Mouse (Mus musculus): ENCODE measurements around the gene Gosr2. TPM values are rescaled to one million over a fixed set of nuclear protein-coding genes. Genes with fewer than 3 reads are reported as not detected.

Gosr2 gene
- polyA plus RNA-seq, 1 experiment: 21.0 TPM

DNA sequence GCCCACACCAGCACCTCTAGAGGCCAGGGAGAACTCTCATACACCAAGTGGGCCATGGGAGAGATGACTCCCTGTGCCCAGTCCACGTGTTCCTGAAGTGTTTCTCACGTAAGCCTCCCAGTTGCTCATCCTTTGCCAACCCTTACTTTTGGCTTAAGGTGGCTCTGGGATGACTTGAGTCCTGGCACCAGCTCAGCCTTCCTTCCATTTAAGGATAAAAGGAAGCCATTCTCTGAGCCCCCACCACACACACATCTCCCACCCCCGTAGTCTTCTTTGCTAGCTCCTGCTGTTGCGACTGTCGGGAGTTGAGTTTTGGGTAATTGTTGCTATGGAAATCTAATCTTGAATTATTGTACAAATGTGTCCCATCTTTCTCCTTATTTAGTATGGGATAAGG lies 35.2 kb downstream of the Gosr2 start:
- Histone ChIP-seq H3K27ac (ENCODE audit: control insufficient read depth, insufficient read depth, low read depth, low read length, poor library complexity) (no peak overlapping the region), H3K4me3 (replicated peaks; ENCODE audit: control insufficient read depth, low read depth, low read length) (no peak overlapping the region), H3K4me1 (ENCODE audit: control insufficient read depth, insufficient read depth, low read length) (no peaks in the 10 kb centered on the region)
- WGBS: 90% methylated on average over 5 of the region's 5 CpGs
- TF ChIP-seq CTCF (IDR thresholded peaks at IDR 0.05; ENCODE audit: control insufficient read depth, insufficient read depth, low read length) (no peak), POLR2A (IDR thresholded peaks at IDR 0.05; ENCODE audit: borderline replicate concordance, control insufficient read depth, low read depth, low read length) (no peak)

DNA sequence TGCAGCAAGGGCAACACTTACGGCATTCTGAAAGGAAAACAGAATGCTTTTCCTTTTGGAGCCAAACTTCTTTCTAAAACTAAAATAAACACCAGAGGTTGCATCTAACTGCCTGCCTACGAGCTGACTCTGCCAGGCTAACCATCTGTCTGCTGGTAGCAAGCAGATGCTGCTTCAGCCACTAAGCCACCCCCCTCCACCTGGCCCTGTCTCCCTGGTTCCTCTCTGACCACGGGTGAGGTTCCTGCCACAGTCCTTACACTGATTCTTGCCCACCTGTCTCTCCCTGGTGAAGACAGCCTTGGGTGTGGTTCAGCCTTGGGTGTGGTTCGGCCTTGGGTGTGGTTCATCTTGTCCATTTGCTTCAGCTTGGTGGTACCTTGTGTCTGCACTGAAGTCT lies 35.8 kb downstream of the Gosr2 start:
- H3K4me3 ChIP-seq (replicated peaks; ENCODE audit: control insufficient read depth, low read depth, low read length): no peak overlapping the region
- TF ChIP-seq POLR2A (IDR thresholded peaks at IDR 0.05; ENCODE audit: borderline replicate concordance, control insufficient read depth, low read depth, low read length) (no peak), CTCF (IDR thresholded peaks at IDR 0.05; ENCODE audit: control insufficient read depth, insufficient read depth, low read length) (no peak)
- no peaks in the 10 kb centered on the region for H3K4me1 ChIP-seq (ENCODE audit: control insufficient read depth, insufficient read depth, low read length)
- WGBS: 39% methylated on average over 4 of the region's 4 CpGs
- H3K27ac ChIP-seq (ENCODE audit: control insufficient read depth, insufficient read depth, low read depth, low read length, poor library complexity): no peak overlapping the region

DNA sequence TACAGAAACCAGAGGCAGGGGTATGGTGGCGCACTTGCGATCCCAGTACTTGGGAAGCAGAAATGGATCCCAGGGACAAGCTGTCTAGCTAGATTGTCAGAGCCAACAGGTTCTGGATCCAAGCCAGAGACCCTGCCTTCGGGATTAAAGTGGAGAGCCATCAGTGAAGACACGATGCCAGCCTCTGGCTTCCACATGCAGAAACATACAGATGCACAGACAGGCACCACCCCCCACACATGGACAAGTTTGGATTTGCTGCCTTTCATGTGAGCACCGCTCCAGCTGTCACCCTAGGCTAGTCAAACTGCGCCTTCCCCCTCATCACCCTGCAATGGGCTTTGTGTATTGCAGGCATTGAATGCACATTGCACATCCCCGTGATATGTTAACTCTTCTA lies 39.5 kb downstream of the Gosr2 start:
- 79% methylated on average over 7 of the region's 7 CpGs for WGBS
- Histone ChIP-seq H3K4me3 (replicated peaks; ENCODE audit: control insufficient read depth, low read depth, low read length) (no peak overlapping the region), H3K27ac (ENCODE audit: control insufficient read depth, insufficient read depth, low read depth, low read length, poor library complexity) (no peak overlapping the region), H3K4me1 (ENCODE audit: control insufficient read depth, insufficient read depth, low read length) (no peaks in the 10 kb centered on the region)
- no peak for TF ChIP-seq POLR2A (IDR thresholded peaks at IDR 0.05; ENCODE audit: borderline replicate concordance, control insufficient read depth, low read depth, low read length)

DNA sequence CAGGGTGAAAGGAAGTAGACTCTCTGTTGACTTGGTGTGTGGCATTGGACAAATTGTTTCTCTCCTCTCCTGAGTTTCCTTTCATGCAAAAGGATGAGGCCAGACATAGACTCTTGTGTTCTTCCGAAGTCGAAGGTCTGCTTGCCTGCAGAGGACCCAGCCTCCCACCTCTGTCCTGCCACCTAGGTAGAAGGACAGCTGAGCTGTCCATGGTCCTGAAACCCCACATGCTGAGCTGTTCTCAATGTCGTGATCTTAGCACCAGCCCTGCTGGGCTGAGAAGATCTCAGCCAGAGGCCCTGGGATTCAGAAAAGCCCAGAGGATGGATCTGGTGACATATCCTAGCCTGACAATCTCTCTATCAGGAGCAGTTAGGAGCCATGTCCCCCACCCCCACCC lies 41.2 kb downstream of the Gosr2 start:
- 9% methylated on average over 3 of the region's 3 CpGs for WGBS

DNA sequence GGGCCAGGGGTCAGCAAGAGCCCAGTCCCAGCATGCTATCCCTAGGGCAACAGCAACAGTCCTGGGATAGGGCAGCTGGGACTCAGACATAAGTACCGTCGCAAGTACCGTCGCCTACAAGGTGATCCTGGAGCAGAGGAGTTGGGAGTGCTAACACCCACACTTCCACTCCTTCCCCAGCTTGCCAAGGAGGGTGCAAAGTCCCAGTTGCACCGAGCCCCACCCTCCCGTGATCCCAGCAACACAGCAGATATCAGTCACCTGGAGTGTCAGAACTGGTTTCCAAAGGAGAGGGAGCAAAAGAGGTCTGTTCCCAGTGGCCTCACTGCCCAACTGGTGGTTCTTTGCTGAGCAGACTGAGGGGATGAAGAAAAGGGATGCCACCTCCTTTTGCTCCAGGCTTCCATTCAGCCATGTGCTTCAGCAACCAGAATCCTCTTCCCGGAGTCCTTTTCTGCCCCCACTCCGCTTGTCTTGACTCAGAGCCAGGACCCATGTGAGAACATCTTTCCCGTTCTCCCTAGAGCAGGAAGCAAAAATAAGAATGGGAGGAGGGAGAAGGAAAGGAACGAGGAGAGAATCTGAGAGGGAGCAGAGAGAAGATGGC lies 44.2 kb downstream of the Gosr2 start:
- WGBS: 67% methylated on average over 10 of the region's 10 CpGs
- TF ChIP-seq POLR2A (IDR thresholded peaks at IDR 0.05; ENCODE audit: borderline replicate concordance, control insufficient read depth, low read depth, low read length): no peak
- TF ChIP-seq CTCF (IDR thresholded peaks at IDR 0.05; ENCODE audit: control insufficient read depth, insufficient read depth, low read length): no peak
- H3K4me1 ChIP-seq (ENCODE audit: control insufficient read depth, insufficient read depth, low read length): no peaks in the 10 kb centered on the region
- H3K27ac ChIP-seq (ENCODE audit: control insufficient read depth, insufficient read depth, low read depth, low read length, poor library complexity): no peak overlapping the region
- H3K4me3 ChIP-seq (replicated peaks; ENCODE audit: control insufficient read depth, low read depth, low read length): no peak overlapping the region

More for the DNA sequence above, 41.2 kb downstream of the Gosr2 start:
- Histone ChIP-seq H3K4me1 (ENCODE audit: control insufficient read depth, insufficient read depth, low read length) (no peaks in the 10 kb centered on the region), H3K4me3 (replicated peaks; ENCODE audit: control insufficient read depth, low read depth, low read length) (no peak overlapping the region), H3K27ac (ENCODE audit: control insufficient read depth, insufficient read depth, low read depth, low read length, poor library complexity) (no peak overlapping the region)
- TF ChIP-seq CTCF (IDR thresholded peaks at IDR 0.05; ENCODE audit: control insufficient read depth, insufficient read depth, low read length) (no peak), POLR2A (IDR thresholded peaks at IDR 0.05; ENCODE audit: borderline replicate concordance, control insufficient read depth, low read depth, low read length) (no peak)

DNA sequence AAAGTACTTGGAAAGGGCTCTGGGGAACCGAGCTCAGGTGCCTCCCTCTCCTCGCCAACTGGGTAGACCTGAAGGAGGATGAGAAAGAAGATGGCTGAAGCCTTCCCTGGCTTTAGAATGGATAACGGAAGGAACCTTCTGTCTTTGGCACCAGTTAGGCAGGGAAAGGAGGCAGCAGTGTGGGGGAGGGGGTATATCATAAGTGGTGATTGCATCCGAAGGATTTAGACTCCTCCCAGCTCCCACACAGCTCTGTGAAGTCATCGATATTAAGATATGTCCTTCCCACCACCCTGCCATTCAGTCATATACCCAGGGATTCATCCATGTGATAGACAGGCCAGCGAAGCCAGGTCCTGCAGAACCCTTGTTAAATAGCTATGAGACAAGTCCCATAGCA lies 46.3 kb downstream of the Gosr2 start:
- Histone ChIP-seq H3K27ac (ENCODE audit: control insufficient read depth, insufficient read depth, low read depth, low read length, poor library complexity) (no peak overlapping the region), H3K4me1 (ENCODE audit: control insufficient read depth, insufficient read depth, low read length) (no peaks in the 10 kb centered on the region), H3K4me3 (replicated peaks; ENCODE audit: control insufficient read depth, low read depth, low read length) (no peak overlapping the region)
- TF ChIP-seq POLR2A (IDR thresholded peaks at IDR 0.05; ENCODE audit: borderline replicate concordance, control insufficient read depth, low read depth, low read length): no peak
- TF ChIP-seq CTCF (IDR thresholded peaks at IDR 0.05; ENCODE audit: control insufficient read depth, insufficient read depth, low read length): no peak
- 66% methylated on average over 6 of the region's 6 CpGs for WGBS

DNA sequence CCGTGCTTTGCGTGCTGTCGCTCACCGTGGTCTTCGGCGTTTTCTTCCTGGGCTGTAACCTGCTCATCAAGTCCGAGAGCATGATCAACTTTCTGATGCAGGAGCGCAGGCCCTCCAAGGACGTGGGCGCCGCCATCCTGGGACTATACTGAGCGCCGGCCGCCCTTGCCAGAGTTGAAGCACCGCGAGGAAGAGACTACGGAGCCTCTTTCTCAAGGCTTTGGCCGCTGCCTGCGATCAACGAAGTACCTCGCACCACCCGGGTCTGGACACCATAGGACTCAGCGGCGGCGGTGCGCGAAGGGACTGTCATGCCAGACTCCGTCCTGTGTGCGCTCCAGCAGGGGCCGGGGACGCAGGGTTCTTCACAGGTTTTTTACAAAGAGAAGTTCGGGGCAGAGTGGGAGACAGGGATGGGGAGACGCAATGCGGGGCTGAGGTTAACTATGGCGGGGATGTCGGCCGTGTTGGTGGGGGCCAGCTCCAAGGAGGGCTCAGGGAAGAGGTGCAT lies 47.7 kb downstream of the Gosr2 start:
- Histone ChIP-seq H3K4me1 (ENCODE audit: control insufficient read depth, insufficient read depth, low read length) (no peaks in the 10 kb centered on the region), H3K4me3 (replicated peaks; ENCODE audit: control insufficient read depth, low read depth, low read length) (no peak overlapping the region), H3K27ac (ENCODE audit: control insufficient read depth, insufficient read depth, low read depth, low read length, poor library complexity) (no peak overlapping the region)
- TF ChIP-seq CTCF (IDR thresholded peaks at IDR 0.05; ENCODE audit: control insufficient read depth, insufficient read depth, low read length) (no peak), POLR2A (IDR thresholded peaks at IDR 0.05; ENCODE audit: borderline replicate concordance, control insufficient read depth, low read depth, low read length) (no peak)
- 3% methylated on average over 37 of the region's 37 CpGs for WGBS

- H3K27ac ChIP-seq (ENCODE audit: control insufficient read depth, insufficient read depth, low read depth, low read length, poor library complexity): no peak within 1 kb of the TSS
- TF ChIP-seq POLR2A (IDR thresholded peaks at IDR 0.05; ENCODE audit: borderline replicate concordance, control insufficient read depth, low read depth, low read length): no peak
- TF ChIP-seq CTCF (IDR thresholded peaks at IDR 0.05; ENCODE audit: control insufficient read depth, insufficient read depth, low read length): no peak
- 1% methylated on average over 71 of the region's 71 CpGs for WGBS
- H3K4me3 ChIP-seq (replicated peaks; ENCODE audit: control insufficient read depth, low read depth, low read length): no peak within 1 kb of the TSS
- H3K4me1 ChIP-seq (ENCODE audit: control insufficient read depth, insufficient read depth, low read length): no peaks in the 10 kb centered on the region
Observed at GRCm38 (mm10) chr11:103649301-103649982, 48.3 kb downstream of the Gosr2 start, which contains the start of gene Rprml. Rprml (plus strand) TSS chr11:103649570.
